Mouse (Mus musculus): Measurements from ENCODE around the gene Pbld2. TPM values are rescaled to one million over a fixed set of nuclear protein-coding genes. Genes with fewer than 3 reads are reported as not detected.
A peak's percentile ranks its signal among the peaks of the same experiment; 100 is the strongest.
"Not testable (repeated sequence)": the region's sequence is repeated elsewhere in the genome, so short reads cannot be mapped to it uniquely, and the experiment has no call there.

Gene Pbld2
- polyA plus RNA-seq, 1 experiment from 2014 or later = 15.0 TPM

DNA sequence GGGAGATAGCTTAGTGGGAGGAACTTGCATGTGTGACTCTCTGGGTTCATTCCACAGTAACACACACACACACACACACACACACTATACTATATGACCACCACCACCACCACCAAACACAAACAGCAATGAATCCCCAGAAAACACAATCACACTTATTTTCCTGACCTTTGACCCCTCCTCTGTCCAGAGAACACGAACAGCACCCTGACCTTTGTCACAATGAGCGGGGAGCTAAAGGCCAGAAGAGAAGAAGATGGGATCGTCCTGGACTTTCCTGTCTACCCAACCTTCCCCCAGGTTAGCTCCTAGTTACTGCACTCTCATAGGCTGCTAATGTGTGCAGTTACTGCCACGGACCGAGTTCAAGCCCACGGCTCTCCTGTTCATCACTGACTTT is 27.9 kb downstream of the Pbld2 start:
- Histone ChIP-seq H3K4me2 (replicated peaks; ENCODE audit: low read depth) (no peak overlapping the region), H3K4me1 (replicated peaks; ENCODE audit: control insufficient read depth, insufficient read depth) (no peaks in the 10 kb centered on the region), H3K27ac (replicated peaks) (no peak overlapping the region), H3K36me3 (ENCODE audit: control insufficient read depth, insufficient read depth, low read length) (no peaks in the 10 kb centered on the region), H3K9ac (ENCODE audit: low read length) (no peak overlapping the region), H3K9me3 (ENCODE audit: control insufficient read depth, low read length) (no peaks in the 10 kb centered on the region), H3K27me3 (ENCODE audit: control insufficient read depth, insufficient read depth, low read length) (no peaks in the 10 kb centered on the region), H3K4me3 (ENCODE audit: low read depth, low read length) (no peak overlapping the region)
- no peak for ATAC-seq (ENCODE audit: low FRiP score, low TSS enrichment)
- 88% methylated on average over 6 of the region's 6 CpGs for whole genome bisulfite sequencing
- no peak for DNase-seq (ENCODE audit: low spot score)
- no peak for TF ChIP-seq EP300 (optimal IDR thresholded peaks at IDR 0.05)

DNA sequence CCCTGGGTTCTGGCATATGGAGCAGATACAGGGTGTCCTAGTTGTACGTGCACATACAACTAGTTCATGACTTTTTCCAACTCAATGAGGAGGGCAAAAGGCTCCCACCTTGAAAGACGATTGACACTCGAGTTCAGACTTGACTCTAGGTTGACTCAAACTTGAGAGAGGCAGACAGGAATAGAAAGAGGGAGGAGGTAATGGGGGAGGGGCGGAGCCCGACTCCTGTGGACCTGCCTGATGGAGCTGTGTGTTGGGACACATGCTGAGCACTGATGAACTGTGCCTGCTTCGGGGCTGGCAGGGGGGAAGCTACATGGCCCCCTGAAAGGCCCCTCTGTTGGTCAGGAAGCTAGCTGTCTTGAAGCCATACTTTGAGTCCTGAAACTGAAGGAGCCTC is 28.9 kb downstream of the Pbld2 start:
- H3K4me2 ChIP-seq (replicated peaks; ENCODE audit: low read depth) = no peak overlapping the region
- H3K27ac ChIP-seq (replicated peaks) = no peak overlapping the region
- ATAC-seq (ENCODE audit: low FRiP score, low TSS enrichment) (no peak), DNase-seq (ENCODE audit: low spot score) (no peak)
- no peaks in the 10 kb centered on the region for H3K36me3 ChIP-seq (ENCODE audit: control insufficient read depth, insufficient read depth, low read length)
- H3K4me1 ChIP-seq (replicated peaks; ENCODE audit: control insufficient read depth, insufficient read depth) = no peaks in the 10 kb centered on the region
- no peaks in the 10 kb centered on the region for H3K27me3 ChIP-seq (ENCODE audit: control insufficient read depth, insufficient read depth, low read length)
- no peaks in the 10 kb centered on the region for H3K9me3 ChIP-seq (ENCODE audit: control insufficient read depth, low read length)
- no peak overlapping the region for H3K9ac ChIP-seq (ENCODE audit: low read length)
- no peak for TF ChIP-seq EP300 (optimal IDR thresholded peaks at IDR 0.05)
- TF ChIP-seq CTCF (IDR thresholded peaks at IDR 0.05; ENCODE audit: low read depth) = no peak
- no peak overlapping the region for H3K4me3 ChIP-seq (ENCODE audit: low read depth, low read length)
- WGBS = 52% methylated on average over 6 of the region's 6 CpGs

DNA sequence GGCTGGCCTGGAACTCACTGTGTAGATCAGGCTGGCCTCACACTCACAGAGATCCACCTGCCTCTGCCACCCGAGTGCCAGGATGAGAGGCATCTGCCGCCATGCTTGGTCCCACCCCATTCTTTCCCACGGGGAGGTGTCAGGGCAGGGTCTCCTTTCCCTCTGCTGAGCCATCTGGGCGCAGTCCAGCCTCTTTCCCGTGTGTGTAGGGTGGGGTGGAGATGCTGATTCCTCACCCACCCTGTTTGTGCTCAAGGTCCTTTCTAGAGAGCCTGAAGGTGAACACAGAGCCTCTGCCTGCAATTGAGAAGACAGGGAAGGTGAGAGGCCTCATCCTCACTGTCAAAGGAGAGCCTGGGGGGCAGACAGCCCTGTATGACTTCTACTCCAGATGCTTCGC is 30.0 kb downstream of the Pbld2 start:
- not testable (repeated sequence) for H3K36me3 ChIP-seq (ENCODE audit: control insufficient read depth, insufficient read depth, low read length); DNase-seq (ENCODE audit: low spot score); H3K9ac ChIP-seq (ENCODE audit: low read length); H3K27me3 ChIP-seq (ENCODE audit: control insufficient read depth, insufficient read depth, low read length); H3K4me1 ChIP-seq (replicated peaks; ENCODE audit: control insufficient read depth, insufficient read depth); H3K4me2 ChIP-seq (replicated peaks; ENCODE audit: low read depth); H3K4me3 ChIP-seq (ENCODE audit: low read depth, low read length); H3K27ac ChIP-seq (replicated peaks); H3K9me3 ChIP-seq (ENCODE audit: control insufficient read depth, low read length); ATAC-seq (ENCODE audit: low FRiP score, low TSS enrichment)
- WGBS = 75% methylated on average over 6 of the region's 6 CpGs

DNA sequence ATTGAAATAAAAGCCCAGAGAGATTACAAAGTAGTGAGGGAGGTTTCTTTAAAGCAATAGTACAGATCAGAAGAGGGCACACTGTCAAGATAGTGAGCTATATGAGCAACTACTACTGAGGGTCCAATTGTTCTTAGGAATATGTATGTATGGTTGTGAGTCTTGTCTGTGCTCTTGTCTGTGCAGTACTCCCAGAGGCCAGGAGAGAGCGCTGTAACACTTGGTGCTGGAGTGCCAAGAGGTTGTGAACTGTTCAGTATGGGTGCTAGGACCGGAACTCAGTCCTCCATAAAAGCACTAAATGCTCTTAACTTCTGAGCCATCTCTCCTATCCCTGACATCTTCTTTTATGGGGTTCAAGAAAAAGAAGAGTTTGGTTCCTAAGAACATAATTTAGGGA is 30.5 kb downstream of the Pbld2 start:
- Histone ChIP-seq H3K9me3 (ENCODE audit: control insufficient read depth, low read length) (no peaks in the 10 kb centered on the region), H3K4me1 (replicated peaks; ENCODE audit: control insufficient read depth, insufficient read depth) (no peaks in the 10 kb centered on the region), H3K4me2 (replicated peaks; ENCODE audit: low read depth) (no peak overlapping the region), H3K9ac (ENCODE audit: low read length) (no peak overlapping the region), H3K27me3 (ENCODE audit: control insufficient read depth, insufficient read depth, low read length) (no peaks in the 10 kb centered on the region), H3K36me3 (ENCODE audit: control insufficient read depth, insufficient read depth, low read length) (no peaks in the 10 kb centered on the region), H3K4me3 (ENCODE audit: low read depth, low read length) (no peak overlapping the region), H3K27ac (replicated peaks) (no peak overlapping the region)
- TF ChIP-seq EP300 (optimal IDR thresholded peaks at IDR 0.05) (no peak), CTCF (IDR thresholded peaks at IDR 0.05; ENCODE audit: low read depth) (peak; percentile 42; the same call in 1 of the 2 replicates)
- DNase-seq (ENCODE audit: low spot score) (no peak), ATAC-seq (ENCODE audit: low FRiP score, low TSS enrichment) (no peak)
- WGBS = 66% methylated on average over 2 of the region's 2 CpGs

DNA sequence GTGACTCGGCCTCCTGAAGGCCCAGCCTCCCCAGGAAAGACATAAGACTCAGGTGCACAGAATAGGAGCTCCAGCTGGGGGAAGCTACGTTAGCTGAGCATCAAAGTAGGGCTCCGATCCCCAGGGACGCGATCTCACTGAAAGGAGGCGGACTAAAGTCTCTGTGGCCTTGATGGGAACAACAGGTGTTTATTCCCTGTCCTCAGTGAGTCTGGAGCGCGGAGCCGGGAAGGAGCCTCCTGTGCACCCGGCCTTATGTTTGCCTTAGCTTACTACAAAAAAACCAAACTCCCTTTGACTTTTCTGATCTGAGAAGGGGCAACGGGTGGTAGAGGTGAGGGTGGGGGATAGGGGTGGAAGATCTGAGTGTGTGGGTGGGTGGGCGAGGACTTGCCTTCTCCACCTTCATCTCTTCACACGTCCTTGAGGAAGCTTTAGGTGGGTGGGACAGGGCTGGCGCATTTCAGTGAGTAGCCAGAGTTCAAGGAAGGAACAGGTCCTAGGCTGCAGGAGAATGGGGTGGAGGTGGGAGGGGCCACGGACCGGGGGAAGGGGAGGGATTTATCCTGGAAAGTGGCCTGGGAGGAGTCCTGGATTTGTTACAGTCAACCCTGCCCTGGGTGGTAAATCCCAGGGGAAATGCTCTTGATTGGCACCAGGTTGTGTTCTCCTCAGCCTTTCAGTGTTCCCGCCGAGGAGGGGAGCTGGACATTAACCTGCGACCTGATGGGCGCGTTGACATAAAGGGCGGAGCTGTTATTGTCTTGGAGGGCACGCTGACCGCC is 33.0 kb downstream of the Pbld2 start:
- TF ChIP-seq CTCF (IDR thresholded peaks at IDR 0.05; ENCODE audit: low read depth) (no peak), EP300 (optimal IDR thresholded peaks at IDR 0.05) (no peak)
- H3K4me1 ChIP-seq (replicated peaks; ENCODE audit: control insufficient read depth, insufficient read depth) = no peaks in the 10 kb centered on the region; the same call in 1 of the 2 replicates
- H3K27me3 ChIP-seq (ENCODE audit: control insufficient read depth, insufficient read depth, low read length) = no peaks in the 10 kb centered on the region
- ATAC-seq (ENCODE audit: low FRiP score, low TSS enrichment) = peak; percentile 86
- peak overlapping the region; percentile 30; the same call in 1 of the 2 replicates for H3K27ac ChIP-seq (replicated peaks)
- no peak overlapping the region for H3K4me3 ChIP-seq (ENCODE audit: low read depth, low read length)
- H3K9me3 ChIP-seq (ENCODE audit: control insufficient read depth, low read length) = no peaks in the 10 kb centered on the region
- no peak overlapping the region for H3K4me2 ChIP-seq (replicated peaks; ENCODE audit: low read depth)
- no peaks in the 10 kb centered on the region for H3K36me3 ChIP-seq (ENCODE audit: control insufficient read depth, insufficient read depth, low read length)
- no peak overlapping the region for H3K9ac ChIP-seq (ENCODE audit: low read length)
- DNase-seq (ENCODE audit: low spot score) = peak; percentile 85
- WGBS = 33% methylated on average over 24 of the region's 24 CpGs

DNA sequence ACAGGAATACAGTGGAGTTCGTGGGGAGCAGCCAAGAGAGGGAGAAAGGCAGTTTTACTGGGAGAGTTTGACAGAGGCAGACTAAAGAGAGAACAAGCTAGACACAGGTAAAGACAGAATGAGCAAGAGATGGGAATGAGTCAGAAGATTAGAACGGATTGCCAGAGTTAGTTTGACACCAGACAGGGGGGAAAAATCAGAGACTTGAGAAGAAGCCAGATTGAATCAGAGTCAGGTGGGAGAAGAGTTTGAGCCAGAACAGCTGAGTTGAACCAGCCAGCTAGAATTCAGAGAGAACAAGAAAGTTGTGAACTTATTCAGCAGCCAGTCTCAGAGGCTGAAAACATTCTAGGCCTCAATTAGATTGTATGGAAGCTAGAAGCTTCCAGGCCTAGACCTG is 35.7 kb downstream of the Pbld2 start, which contains the start of gene Pbld1:
Gene Pbld1 (plus strand): TSS at position 301 of the 400 bp plus-strand sequence.
- no peak for DNase-seq (ENCODE audit: low spot score)
- H3K9me3 ChIP-seq (ENCODE audit: control insufficient read depth, low read length) = no peaks in the 10 kb centered on the region
- whole genome bisulfite sequencing = 61% methylated on average over 2 of the region's 2 CpGs
- no peaks in the 10 kb centered on the region; the same call in 1 of the 2 replicates for H3K4me1 ChIP-seq (replicated peaks; ENCODE audit: control insufficient read depth, insufficient read depth)
- TF ChIP-seq CTCF (IDR thresholded peaks at IDR 0.05; ENCODE audit: low read depth) = no peak
- no peak for TF ChIP-seq EP300 (optimal IDR thresholded peaks at IDR 0.05)
- no peaks in the 10 kb centered on the region for H3K27me3 ChIP-seq (ENCODE audit: control insufficient read depth, insufficient read depth, low read length)
- H3K27ac ChIP-seq (replicated peaks) = 0 out of 2 replicates have a peak within 1 kb of the TSS, but pooled peaks have one; percentile 18
- no peaks in the 10 kb centered on the region for H3K36me3 ChIP-seq (ENCODE audit: control insufficient read depth, insufficient read depth, low read length)
- H3K9ac ChIP-seq (ENCODE audit: low read length) = no peak within 1 kb of the TSS
- no peak within 1 kb of the TSS for H3K4me3 ChIP-seq (ENCODE audit: low read depth, low read length)
- ATAC-seq (ENCODE audit: low FRiP score, low TSS enrichment) = no peak
- no peak within 1 kb of the TSS for H3K4me2 ChIP-seq (replicated peaks; ENCODE audit: low read depth)

Data from stomach, postnatal 0 days (tissue).